Mouse (Mus musculus) hindbrain, embryonic 12.5 days (tissue): ENCODE measurements around the gene Mcoln1. TPM values are rescaled to one million over a fixed set of nuclear protein-coding genes. Genes with fewer than 3 reads are reported as not detected.

ENCODE experiments used
- ATAC-seq: fragments of 200-750 bp; cut with Nextera tagmentation; 2 replicates; pipeline ENCODE4 v1.8.0; 2017; ENCODE audit warnings: moderate TSS enrichment; ENCODE audit not compliant: low FRiP score
- H3K27ac ChIP-seq: fragments of 300-500 bp; sonication (generic); 2 replicates; pipeline ENCODE4 v1.5.1; 2016; ENCODE audit warnings: mild to moderate bottlenecking
- H3K27me3 ChIP-seq: fragments of 300-500 bp; sonication (generic); 2 replicates; pipeline ENCODE4 v1.6.1; 2016; ENCODE audit warnings: mild to moderate bottlenecking
- H3K36me3 ChIP-seq: fragments of 300-500 bp; sonication (generic); 2 replicates; pipeline ENCODE4 v1.6.1; 2016; ENCODE audit warnings: mild to moderate bottlenecking
- H3K4me1 ChIP-seq: fragments of 300-500 bp; sonication (generic); 2 replicates; pipeline ENCODE4 v1.6.1; 2016
- H3K4me2 ChIP-seq: fragments of 300-500 bp; sonication (generic); replicated peaks from 2 replicates; pipeline ENCODE4 v1.6.1; 2016; ENCODE audit warnings: mild to moderate bottlenecking
- H3K4me3 ChIP-seq: fragments of 300-500 bp; sonication (generic); 2 replicates; pipeline ENCODE4 v1.5.1; 2016; ENCODE audit warnings: mild to moderate bottlenecking
- H3K9ac ChIP-seq: fragments of 300-500 bp; sonication (generic); 2 replicates; pipeline ENCODE4 v1.6.1; 2016; ENCODE audit warnings: mild to moderate bottlenecking, moderate library complexity
- H3K9me3 ChIP-seq: fragments of 300-500 bp; sonication (generic); replicated peaks from 2 replicates; pipeline ENCODE4 v1.6.1; 2016; ENCODE audit warnings: mild to moderate bottlenecking
- WGBS: fragments of 180-500 bp; shearing (Covaris S2); methylation state at CpG from one replicate; pipeline ENCODE4 v1.1.7; 2016; 5-methylcytosine and 5-hydroxymethylcytosine counted together
- polyA plus RNA-seq: library from polyadenylated mRNA; unstranded; fragments of >200 nt; fragmentation: Nextera tagmentation; extraction: Ambion mirVana; gene quantifications from 2 replicates; pipeline ENCODE4 v1.2.1, GENCODE M21; 2016

The Mcoln1 gene
- 79.5 and 83.2 TPM in 2 replicates for polyA plus RNA-seq

DNA sequence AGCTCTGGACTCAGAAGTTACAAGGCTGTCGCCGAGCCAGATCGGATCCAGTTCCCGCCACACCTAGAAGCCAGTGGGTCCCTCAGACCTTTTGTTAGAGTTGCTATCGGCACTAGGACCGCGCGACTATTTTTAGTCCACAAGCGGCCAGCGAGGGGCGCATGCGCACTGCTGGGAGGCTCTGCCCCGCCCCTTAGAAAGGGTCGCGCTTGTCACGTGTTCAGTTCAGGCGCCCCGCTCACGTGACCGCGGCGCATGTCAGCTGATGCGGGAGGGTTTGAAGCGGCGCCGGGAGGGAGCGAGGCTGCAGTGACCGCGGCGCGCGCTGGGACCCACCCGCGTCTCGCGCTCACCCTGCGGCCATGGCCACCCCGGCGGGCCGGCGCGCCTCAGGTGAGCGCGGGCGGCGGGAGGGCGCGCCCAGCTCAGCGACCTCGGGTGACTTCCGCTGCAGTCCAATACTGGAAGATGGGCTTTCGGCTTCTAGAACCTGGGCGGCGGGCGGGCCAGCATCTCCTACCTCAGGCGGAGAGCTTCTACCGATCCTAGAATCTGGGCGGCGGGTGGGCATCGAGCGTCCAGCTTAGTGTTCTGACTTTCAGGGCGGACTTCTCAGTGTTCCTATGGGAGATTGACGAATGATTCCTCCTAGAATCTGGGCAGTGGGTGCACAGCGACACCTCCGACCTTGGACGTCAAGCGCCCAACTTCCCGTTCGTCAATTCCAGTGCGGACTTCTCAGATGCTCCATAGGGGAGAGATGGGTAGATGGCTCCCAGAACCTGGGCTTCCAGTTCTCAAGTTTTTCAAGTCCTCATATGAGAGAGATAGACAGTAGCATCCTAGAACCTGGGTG is at the start of gene Mcoln1:
TSS of gene Mcoln1 (plus strand) at position 223 of the 856 bp plus-strand sequence.
- peak within 1 kb of the TSS; percentile 79 for H3K4me3 ChIP-seq
- under 1% methylated on average over 64 of the region's 70 CpGs for WGBS
- ATAC-seq: peak; percentile 93
- peaks cover 7% of the 10 kb centered on the region for H3K9me3 ChIP-seq
- peak within 1 kb of the TSS; percentile 71 for H3K4me2 ChIP-seq
- peaks cover 24% of the 10 kb centered on the region for H3K4me1 ChIP-seq
- peak within 1 kb of the TSS; percentile 86 for H3K9ac ChIP-seq
- peaks cover 27% of the 10 kb centered on the region for H3K36me3 ChIP-seq
- no peaks in the 10 kb centered on the region for H3K27me3 ChIP-seq
- H3K27ac ChIP-seq: peak within 1 kb of the TSS; percentile 87

DNA sequence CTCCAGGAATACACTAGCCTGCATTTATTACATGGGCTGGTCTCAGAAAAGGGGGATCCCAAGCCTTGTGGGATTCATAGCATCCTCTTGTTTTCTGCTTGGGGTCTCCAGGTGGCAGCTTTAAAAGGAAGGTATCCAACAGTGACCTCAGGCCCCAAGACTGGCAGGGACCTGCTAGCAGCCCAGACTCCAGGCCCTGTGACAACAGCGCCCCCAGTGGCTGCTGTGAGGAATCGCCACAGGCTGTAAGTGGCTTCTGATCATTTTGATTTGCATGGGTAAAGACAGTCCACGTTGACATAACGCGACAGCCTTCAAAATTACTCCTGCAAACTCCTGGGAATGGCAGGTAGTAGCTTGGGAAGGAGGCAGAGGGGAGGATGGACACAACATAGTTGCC is 49.6 kb upstream of the Mcoln1 start:
- WGBS: 28% methylated on average over 5 of the region's 5 CpGs
- no peak overlapping the region for H3K4me2 ChIP-seq
- no peak overlapping the region for H3K27ac ChIP-seq
- no peaks in the 10 kb centered on the region; the same call in 1 of the 2 replicates for H3K9me3 ChIP-seq
- H3K4me3 ChIP-seq: no peak overlapping the region
- H3K4me1 ChIP-seq: no peaks in the 10 kb centered on the region
- H3K27me3 ChIP-seq: no peaks in the 10 kb centered on the region
- peaks cover 92% of the 10 kb centered on the region for H3K36me3 ChIP-seq
- ATAC-seq: peak; percentile 51; the same call in 1 of the 2 replicates
- H3K9ac ChIP-seq: no peak overlapping the region

DNA sequence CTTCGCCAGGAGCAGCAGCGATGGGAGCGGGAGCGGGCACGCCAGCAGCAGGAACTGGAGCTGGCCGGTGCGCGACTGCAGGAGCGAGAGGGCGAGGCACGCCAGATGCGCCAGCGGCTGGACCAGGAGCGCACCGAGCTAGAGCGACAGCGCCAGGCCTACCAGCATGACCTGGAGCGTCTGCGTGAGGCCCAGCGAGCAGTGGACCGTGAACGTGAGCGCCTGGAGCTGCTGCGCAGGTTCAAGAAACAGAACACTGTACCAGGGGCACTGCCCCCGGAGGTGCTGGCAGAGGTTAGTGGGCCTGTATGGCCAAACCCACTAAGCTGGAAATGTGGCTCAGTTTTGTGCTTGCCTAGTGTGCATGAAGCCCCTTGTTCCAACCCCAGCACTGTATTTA is 48.3 kb upstream of the Mcoln1 start:
- no peaks in the 10 kb centered on the region for H3K27me3 ChIP-seq
- H3K27ac ChIP-seq: no peak overlapping the region
- no peaks in the 10 kb centered on the region for H3K4me1 ChIP-seq
- H3K9me3 ChIP-seq: no peaks in the 10 kb centered on the region; the same call in 1 of the 2 replicates
- no peak for ATAC-seq
- WGBS: 96% methylated on average over 25 of the region's 25 CpGs
- H3K36me3 ChIP-seq: peaks cover 90% of the 10 kb centered on the region
- no peak overlapping the region for H3K9ac ChIP-seq
- H3K4me2 ChIP-seq: no peak overlapping the region
- H3K4me3 ChIP-seq: no peak overlapping the region

DNA sequence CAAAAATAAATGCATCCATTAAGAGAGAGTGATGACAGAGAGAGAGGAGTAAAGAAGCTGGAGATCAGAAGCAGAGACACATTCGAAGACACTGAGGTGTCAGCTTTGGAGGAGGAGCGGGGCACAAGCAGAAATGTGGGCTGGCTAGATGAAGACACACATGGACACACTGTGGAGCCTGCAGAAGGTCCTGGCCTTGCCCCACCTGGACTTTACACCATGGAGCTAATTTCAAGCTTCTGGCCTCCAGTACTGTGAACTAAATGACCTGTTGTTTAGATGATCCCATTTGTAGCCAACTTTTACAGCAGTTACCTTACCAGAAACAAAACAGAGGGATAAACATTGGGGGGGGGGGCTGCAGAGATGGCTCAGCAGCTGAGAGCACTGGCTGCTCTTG is 37.0 kb upstream of the Mcoln1 start:
- H3K4me1 ChIP-seq: peaks cover 7% of the 10 kb centered on the region; the same call in 1 of the 2 replicates
- no peak overlapping the region for H3K27ac ChIP-seq
- H3K9ac ChIP-seq: no peak overlapping the region
- no peaks in the 10 kb centered on the region for H3K36me3 ChIP-seq
- ATAC-seq: no peak
- WGBS: 90% methylated on average over 2 of the region's 2 CpGs
- H3K9me3 ChIP-seq: no peaks in the 10 kb centered on the region
- no peak overlapping the region for H3K4me3 ChIP-seq
- H3K27me3 ChIP-seq: no peaks in the 10 kb centered on the region
- no peak overlapping the region for H3K4me2 ChIP-seq

DNA sequence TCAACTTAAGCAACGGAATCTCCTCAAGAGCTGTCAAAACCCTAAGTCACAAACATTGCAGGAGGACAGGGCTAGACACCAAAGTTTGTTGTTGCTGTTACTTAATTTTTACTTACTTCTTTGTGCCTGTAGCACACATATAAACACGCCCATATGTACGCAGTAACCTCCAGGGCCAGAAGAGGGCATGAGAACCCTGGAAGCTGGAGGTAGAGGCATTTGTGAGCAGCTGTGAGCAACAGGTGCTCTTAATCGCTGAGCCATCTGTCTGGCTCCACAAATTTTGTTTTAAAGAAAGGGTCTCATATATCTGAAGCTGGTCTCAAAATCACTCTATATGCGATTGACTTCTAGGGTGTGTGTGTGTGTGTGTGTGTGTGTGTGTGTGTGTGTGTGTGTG is 35.9 kb upstream of the Mcoln1 start:
- no peak for ATAC-seq
- WGBS: 60% methylated on average over 5 of the region's 5 CpGs
- Histone ChIP-seq H3K36me3 (no peaks in the 10 kb centered on the region), H3K9ac (no peak overlapping the region), H3K4me3 (no peak overlapping the region), H3K4me1 (peaks cover 8% of the 10 kb centered on the region; the same call in 1 of the 2 replicates), H3K27me3 (no peaks in the 10 kb centered on the region), H3K4me2 (no peak overlapping the region), H3K27ac (no peak overlapping the region), H3K9me3 (no peaks in the 10 kb centered on the region)

DNA sequence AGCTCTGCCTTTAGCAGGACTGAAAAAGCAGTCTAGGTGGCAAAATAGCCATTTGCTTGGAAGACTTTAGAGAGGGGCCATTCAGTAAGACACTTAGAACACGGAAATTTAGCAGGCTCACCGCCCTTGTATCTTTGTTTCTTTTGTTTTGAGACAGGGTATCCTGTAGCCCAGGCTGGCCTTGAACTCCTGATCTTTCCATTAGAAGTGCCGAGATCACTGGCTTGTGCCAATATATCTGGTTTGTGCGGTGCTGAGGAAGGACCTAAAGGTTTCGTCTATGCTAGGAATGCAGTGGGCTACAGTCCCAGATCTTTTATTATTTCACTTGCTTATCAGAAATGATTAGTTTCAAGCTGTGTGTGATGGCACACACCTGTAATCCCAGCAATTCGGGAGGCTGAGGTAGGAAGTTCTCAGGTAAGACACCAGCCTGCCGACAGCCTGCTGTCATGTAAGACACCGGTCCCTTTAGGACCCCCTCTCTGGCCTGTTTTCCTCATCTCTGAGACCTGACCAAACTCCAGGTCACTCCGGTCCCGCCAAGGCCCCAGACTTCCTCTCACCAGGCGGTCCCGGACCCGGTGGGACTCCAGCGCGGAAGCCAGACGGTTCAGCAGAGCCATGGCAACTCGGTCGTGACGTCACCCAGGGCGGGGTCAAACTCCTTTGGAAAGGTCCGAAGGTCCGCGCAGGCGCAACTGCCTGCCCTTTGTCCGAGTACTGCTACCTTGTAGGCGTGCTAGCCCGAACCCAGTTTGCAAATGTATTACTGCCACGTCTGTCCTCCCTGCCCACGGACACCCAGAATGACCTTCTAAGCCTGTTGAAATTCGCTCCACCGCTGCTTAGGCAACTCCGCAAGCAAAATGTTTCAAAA is 33.0 kb upstream of the Mcoln1 start, which contains the start of gene Pex11g:
TSS of gene Pex11g (minus strand) at position 675 of the 880 bp plus-strand sequence.
- peak; percentile 91 for ATAC-seq
- Histone ChIP-seq H3K4me2 (peak within 1 kb of the TSS; percentile 67), H3K36me3 (no peaks in the 10 kb centered on the region), H3K27ac (peak within 1 kb of the TSS; percentile 89), H3K9ac (peak within 1 kb of the TSS; percentile 68), H3K9me3 (no peaks in the 10 kb centered on the region), H3K4me1 (peaks cover 8% of the 10 kb centered on the region; the same call in 1 of the 2 replicates), H3K4me3 (peak within 1 kb of the TSS; percentile 35), H3K27me3 (no peaks in the 10 kb centered on the region)
- WGBS: 9% methylated on average over 32 of the region's 32 CpGs

DNA sequence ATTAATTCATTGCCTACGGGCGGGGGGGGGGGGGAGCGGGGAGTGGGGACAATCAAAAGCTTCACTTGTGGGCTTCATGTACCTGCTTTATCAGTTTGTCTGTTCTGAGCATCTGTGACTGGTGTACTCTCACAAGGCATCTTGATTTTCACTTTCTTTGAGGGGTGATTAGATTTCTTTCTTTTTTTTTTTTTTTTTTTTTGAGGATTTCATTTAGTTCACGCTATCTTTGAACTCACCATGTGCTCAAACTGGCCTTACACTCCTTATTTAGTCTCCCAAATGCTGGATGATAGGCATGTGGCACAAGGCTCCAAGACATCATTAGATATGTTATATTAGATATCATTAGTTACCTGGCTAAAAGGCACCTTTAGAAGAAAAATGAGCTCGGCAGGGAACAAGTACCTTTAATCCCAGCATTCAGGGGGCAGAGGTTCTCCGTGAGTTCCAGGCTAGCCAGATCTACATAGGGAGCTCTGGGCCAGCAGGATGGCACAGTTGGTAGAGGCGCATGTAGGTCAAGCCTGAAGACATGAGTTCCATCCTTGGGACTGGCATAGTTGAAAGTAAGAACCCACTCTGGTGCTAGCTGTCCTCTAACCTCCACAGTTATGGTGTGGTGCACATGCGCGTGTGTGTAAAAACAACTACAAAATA is 32.2 kb upstream of the Mcoln1 start:
- Histone ChIP-seq H3K9ac (peak overlapping the region; percentile 68), H3K27ac (peak overlapping the region; percentile 89), H3K4me3 (peak overlapping the region; percentile 35), H3K27me3 (no peaks in the 10 kb centered on the region), H3K36me3 (no peaks in the 10 kb centered on the region), H3K9me3 (no peaks in the 10 kb centered on the region), H3K4me1 (peaks cover 8% of the 10 kb centered on the region; the same call in 1 of the 2 replicates), H3K4me2 (peak overlapping the region; percentile 67)
- ATAC-seq: peak; percentile 41
- 57% methylated on average over 9 of the region's 9 CpGs for WGBS

DNA sequence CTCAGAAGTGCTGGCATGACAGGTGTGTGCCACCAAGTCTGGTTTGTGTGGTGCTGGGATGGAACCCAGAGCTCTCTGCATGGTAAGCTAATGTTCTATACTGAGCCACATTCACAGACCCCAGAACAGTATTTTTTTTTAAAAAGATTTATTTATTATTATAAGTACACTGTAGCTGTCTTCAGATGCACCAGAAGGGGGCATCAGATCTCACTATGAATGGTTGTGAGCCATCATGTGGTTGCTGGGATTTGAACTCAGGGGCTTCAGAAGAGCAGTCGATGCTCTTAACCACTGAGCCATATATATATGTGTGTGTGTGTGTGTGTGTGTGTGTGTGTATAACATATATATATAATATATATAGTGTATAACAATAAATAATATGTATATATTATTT is 31.4 kb upstream of the Mcoln1 start:
- Histone ChIP-seq H3K9ac (no peak overlapping the region), H3K9me3 (no peaks in the 10 kb centered on the region), H3K4me2 (no peak overlapping the region), H3K27ac (no peak overlapping the region), H3K4me3 (no peak overlapping the region), H3K36me3 (no peaks in the 10 kb centered on the region), H3K27me3 (no peaks in the 10 kb centered on the region), H3K4me1 (peaks cover 8% of the 10 kb centered on the region; the same call in 1 of the 2 replicates)
- WGBS: 93% methylated on average over 1 of the region's 1 CpGs
- no peak for ATAC-seq

DNA sequence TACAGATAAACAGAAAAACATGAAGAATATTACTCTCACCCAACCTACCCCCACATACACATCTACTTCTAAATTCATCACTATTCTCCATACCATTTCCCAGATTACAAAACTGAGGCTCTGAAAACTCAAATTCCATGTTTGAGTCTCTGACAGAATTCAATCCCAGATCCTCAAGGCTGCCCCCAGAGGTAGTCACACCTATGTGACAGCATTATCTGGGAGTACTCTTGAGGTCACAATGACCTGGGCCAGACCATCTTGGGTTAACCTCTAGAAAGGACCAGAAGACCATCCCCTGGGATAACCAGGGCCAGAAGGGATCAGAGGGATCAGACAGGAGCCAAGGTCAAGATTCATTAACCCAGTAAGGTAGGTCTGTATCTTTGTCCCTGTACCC is 29.7 kb upstream of the Mcoln1 start, which contains the start of gene Tex45:
TSS of gene Tex45 (plus strand) at position 301 of the 400 bp plus-strand sequence.
- Histone ChIP-seq H3K4me2 (no peak within 1 kb of the TSS), H3K4me1 (peaks cover 8% of the 10 kb centered on the region; the same call in 1 of the 2 replicates), H3K36me3 (no peaks in the 10 kb centered on the region), H3K4me3 (no peak within 1 kb of the TSS), H3K9ac (no peak within 1 kb of the TSS), H3K27ac (no peak within 1 kb of the TSS), H3K9me3 (no peaks in the 10 kb centered on the region), H3K27me3 (peaks cover 5% of the 10 kb centered on the region; the same call in 1 of the 2 replicates)
- no peak for ATAC-seq

DNA sequence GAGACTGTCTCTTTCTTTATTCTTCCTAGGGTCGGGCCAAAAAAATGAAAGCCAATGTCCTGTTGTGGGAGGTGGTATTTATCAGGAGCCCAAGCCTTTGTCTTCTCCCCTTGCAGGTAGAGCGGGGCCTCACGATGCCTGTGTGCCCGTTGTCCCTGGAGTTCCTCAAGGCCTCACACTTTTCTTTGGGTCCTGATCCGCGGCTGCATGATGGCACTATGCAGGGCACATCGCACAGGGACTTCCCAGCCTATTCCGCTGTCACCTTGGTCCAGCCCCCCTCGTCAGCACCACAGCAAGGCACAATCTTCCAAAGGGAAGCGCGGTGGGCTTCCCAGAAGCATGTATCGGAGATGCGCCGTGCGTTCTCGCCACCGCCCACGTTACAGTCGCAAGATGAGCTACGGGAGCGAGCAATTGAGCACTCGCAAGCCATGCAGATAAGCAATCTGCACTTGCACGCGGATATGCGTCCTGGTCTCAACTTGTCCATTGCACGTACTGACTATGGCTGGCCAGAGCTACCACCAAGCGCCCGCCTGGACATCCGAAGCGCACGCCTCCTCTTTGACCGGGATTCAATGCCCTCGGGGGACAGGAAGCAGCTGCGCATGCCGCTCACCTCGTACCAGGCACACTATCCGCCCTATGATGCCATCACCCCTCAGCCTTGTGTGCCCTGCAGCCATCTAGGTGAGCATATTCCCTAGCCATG is 24.4 kb upstream of the Mcoln1 start:
- Histone ChIP-seq H3K27ac (no peak overlapping the region), H3K9me3 (no peaks in the 10 kb centered on the region), H3K9ac (peak overlapping the region; percentile 47), H3K27me3 (peaks cover 22% of the 10 kb centered on the region), H3K4me2 (peak overlapping the region; percentile 50), H3K36me3 (no peaks in the 10 kb centered on the region), H3K4me1 (no peaks in the 10 kb centered on the region), H3K4me3 (peak overlapping the region; percentile 27)
- 28% methylated on average over 37 of the region's 37 CpGs for WGBS
- peak; percentile 47 for ATAC-seq

DNA sequence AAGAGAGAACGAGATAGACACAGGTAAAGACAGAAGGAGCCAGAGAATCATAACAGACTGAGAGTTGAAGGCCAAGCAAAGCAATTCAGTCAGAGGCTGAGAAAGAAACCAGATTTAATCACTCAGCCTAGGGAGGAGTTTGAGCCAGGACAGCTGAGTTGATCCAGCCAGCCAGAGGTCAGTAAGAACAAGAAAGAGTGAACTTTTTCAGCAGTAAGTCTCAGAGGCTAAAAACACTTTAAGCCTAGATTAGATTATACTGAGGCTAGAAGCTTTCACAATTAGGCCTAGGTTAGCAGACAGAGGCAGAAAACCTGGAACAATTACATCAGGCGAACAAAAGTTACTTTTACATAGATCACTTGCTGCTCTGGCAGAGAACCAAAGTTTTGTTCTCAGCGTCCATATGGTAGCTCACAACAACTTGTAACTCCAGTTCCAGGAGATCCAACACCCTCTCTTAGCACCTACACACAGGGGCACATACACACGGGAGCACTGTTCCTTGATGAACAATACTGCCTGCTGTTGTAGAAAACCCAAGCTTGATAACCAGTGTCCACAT is 20.0 kb upstream of the Mcoln1 start:
- Histone ChIP-seq H3K4me2 (no peak overlapping the region), H3K4me3 (no peak overlapping the region), H3K36me3 (no peaks in the 10 kb centered on the region), H3K9me3 (no peaks in the 10 kb centered on the region), H3K27me3 (peaks cover 19% of the 10 kb centered on the region), H3K4me1 (no peaks in the 10 kb centered on the region), H3K9ac (no peak overlapping the region), H3K27ac (no peak overlapping the region)
- 81% methylated on average over 4 of the region's 4 CpGs for WGBS
- no peak for ATAC-seq
